Mouse (Mus musculus) adrenal gland, postnatal 4 days (tissue): ENCODE results near the gene Id2. TPM values are rescaled to one million over a fixed set of nuclear protein-coding genes. Genes with fewer than 3 reads are reported as not detected.

ENCODE experiments used
- DNase-seq, 2 experiments: peaks; one replicate each; pipeline ENCODE4 v3.0.0; 2021 to 2022; ENCODE audit warnings: low spot score in 2 of 2, mixed read lengths in 2 of 2
- total RNA-seq, 2 experiments: library from RNA; stranded (reverse); gene quantifications; 2 replicates each; pipeline ENCODE4 v1.2.3; 2021

The Id2 gene
- total RNA-seq, 2 experiments from 2014 or later: 463 to 511 TPM

DNA sequence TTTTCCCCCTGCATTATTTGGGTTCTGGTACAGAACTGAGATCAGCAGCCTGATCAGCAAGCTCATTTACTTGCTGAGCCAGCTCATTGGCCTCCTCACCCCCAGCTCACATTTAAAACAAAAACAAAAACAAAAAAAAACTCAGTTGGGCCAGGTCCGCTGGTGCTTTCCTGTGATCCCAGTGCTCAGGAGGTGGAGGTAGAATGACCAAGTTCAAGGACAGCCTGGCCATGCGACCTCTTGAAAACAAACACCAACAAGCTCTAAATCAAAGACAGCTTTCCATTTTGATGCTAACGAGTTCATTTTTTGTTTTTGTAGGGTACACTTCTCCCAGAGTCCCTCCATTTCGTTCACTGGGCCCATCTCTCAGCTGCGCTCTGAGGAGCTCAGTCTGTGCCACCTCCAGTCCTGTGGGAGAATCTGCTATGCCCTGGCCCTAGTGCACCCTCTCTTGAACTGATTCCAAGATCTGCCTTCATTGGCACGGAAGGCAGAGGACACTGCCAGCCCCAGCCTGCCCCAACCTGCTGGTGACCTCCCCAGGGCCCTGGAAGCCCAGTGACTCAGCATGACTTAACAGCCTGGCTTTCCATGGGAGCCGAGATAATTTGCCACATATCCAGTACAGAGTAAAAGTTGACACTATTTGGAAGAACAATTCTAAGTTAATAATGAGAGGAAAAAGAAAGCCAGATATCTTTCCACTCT, 13.2 kb upstream of the Id2 start:
- DNase-seq: no peak

DNA sequence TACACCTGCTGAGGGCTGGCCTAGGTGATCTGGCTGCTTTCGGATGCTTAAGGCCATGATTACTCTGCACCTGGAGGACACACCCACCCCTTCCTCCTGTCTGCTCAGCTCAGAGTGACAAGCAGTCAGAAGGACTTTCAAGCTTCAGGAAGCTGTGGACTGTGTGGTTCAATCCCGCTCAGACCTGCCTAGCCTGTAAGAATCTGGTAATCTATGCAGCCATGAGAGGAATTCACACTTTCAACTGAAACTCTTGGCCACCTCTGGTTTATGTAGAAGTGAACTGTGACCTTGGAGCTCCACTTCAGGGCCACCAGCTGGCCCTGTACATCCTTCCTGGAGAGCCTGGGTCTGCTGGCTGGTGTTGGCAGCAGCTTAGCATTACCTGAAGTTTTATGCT, 11.9 kb upstream of the Id2 start:
- no peak for DNase-seq

DNA sequence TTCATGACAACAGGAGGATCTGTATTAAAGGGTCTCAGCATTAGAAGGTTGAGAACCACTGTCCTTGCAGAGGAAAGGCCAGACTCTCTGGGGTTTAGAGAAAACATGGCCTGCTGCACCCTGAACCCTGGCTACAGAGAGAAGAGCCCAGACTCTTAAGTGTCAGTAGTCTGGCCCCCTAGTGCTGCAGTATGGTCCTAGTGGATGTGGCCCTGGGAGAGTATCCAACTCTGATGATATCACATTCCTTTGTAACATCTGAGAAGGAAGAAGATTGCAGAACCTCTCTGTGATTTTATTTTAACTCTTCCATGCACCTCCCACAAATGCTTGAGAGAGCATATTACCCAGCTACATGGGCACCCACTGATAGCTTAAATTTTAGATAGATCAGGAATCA, 7.6 kb upstream of the Id2 start:
- DNase-seq: no peak

DNA sequence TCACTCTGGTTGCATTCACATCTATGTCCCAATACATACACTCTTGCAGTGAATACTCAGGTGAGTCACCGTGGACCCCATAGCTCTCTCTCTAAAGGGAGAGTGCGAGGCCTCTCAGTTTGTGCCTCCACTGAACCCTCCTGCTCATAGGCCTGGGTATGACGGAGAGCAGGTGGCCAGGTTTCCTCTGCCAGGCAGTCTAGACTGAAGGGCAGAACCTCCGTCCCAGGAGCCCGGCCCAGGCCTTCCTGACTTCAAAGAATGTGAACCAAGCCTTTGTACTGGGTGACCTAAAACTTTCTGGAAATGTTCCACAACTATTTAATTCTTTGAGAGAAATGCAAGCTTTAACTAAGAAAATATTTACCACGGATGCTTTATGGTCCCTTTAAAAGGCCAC, 7.0 kb upstream of the Id2 start:
- DNase-seq: no peak

DNA sequence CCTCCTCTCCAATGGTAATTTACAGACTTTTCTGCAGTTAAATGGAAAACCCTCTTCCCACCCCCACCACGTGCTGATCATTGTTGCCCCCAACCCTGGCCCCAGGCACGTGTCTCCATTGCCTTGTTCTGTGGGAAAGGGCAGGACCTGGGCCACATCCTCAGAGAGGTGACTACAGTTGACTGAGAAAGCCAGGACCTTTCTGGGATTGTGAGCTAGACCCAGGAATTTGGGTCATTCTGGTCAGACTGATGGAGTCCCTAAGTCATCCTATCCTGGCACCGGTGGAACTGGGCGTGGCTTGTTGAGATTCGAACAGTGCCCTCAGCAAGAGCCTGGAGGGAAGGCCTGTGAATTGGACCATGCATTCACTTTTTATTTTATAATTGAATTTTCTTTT, 4.4 kb upstream of the Id2 start:
- DNase-seq: no peak

DNA sequence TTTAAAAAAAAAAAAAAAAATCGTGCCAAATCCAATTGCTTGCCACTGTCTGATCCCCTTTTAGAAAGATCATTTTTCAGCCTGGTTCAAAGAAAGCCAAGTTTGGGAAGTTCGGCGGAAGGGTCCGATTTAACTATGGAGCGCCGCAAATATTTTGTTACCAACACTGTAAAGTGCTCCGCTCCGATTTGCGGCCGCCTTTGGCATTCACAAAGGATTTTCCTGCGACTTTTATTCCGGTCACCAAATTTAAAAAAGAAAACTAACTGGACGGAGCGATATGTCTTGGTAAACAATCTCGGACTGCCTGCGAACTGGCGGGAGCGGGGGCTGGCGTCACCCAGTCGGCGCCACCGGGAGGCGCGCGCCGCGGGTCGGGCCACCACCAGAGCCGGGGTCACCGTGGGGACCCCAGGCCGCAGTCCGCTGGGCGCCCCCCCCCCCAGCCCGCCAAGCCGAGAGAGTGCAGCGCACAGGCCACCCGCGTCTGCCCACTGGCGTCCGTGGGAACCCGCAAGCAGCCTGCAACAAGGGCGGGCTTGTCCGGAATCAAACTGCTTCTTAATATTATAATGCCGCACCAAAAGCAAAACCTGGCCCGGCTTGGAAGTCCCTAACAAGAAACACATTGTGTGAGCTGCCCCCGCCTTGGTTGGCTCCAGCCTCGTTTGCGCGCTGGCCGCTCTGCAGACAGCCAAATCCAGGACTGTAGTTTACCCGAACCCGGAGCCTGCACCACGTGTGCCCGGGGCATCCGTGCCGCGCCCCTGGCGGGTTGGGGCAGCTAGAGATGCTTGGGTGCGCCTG, 3.7 kb upstream of the Id2 start:
- DNase-seq: no peak

DNA sequence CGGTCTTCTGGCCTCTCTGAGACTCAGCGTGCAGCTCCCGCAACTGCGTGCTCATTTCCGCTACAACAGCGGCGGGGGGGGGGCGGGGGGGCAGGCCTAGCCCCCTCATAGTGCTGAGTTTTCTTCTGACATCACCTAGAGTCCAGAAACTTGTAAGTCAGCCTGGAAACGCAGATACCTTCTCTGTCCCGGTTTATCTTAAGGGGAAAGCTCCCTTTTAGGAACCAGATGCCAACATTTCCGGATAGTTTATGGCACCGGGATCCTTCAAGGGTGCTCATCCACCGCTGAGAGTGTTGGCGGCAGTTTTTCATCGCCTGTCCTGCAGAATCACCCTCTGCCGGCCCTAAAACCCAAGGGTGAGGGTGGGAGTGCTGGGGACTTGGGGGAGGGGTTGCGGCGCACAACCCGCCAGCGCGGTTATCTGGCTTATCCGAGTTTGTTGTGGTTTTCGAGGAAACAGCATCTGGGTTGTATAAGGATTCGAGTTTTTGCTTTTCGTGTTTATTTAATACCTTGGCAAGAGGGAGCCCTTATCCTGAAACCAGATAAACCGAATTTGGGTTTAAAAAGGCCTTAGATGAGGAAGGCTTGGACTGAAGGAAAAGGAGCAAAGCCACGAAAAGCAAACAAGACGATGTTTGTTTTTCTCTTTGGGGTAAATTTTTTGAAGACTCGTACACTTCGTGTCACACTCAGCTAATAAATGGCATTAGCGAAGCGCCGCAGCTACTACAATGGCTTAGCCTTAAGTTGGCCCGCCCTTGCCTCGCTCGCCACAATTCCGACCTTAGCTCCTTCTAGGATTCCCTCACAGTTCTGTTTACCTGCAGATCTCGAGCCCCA, 2.8 kb upstream of the Id2 start:
- no peak for DNase-seq

DNA sequence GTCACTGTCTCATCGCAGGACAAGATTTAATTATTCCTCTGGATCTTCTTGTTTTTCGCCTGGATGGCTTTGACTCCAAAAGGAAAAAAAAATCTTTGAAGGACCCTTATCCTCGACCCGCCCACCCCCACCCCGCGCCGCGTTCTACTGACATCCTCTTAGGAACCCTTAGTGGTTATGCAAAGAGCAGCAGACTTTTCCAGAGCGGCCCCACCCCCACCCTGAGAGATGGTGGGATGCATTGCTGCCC, 2.3 kb upstream of the Id2 start:
- no peak for DNase-seq

DNA sequence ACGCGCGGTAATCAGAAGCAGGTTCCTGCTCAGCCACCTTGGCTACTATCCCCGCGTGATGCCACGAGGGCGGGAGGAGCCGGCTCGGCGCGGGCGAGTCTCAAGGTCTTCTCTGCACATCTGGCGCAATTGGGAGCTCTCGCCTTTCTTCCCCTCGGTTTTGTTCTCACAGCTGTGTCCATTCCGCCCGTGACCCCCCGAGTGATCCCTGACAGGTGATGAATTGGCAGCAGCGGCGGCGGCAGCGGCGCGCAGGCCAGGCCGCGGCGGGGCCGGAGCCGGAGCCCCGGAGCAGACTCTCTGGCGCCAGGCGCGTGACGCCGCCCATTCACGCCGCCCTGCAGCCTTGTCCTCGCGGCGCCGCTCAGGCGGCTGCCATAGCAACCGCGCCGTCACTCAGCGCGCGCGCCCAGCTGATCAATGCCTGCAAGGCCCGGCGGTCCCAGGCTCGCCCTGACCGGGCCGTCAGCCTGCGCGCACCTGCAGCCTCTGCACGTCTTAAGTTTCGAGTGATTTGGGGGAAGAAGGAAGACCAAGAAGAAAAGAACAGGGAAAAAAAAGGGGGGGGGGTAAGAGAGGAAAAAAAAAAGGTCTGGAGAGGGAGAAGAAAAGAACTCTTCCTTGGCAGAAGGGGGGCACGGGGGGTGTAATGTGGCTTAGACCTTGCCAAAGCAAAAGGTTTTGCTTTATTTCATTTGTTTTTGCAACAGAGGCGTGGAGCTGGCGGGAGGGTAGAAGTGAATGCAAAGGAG, 1.8 kb upstream of the Id2 start:
- peak; percentile 89 to 91 for DNase-seq

DNA sequence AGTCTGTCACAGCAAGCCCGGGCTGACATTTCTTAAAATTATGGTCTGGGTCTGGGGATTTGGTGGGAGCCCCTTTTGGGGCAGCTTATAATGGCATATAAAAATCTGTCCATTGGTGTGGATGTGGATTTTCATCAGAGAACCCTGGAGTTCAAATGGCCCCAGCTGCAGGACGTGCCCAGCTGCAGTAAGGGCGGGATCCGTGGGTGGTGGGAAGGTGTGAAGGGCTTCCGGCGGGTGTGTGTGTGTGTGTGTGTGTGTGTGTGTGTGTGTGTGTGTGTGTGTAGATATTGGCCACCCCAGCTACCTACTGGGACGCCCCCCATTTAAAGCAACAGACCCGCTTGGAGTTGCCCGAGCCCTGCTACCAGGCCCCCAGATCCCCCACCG, 1.2 kb upstream of the Id2 start:
- no peak for DNase-seq

DNA sequence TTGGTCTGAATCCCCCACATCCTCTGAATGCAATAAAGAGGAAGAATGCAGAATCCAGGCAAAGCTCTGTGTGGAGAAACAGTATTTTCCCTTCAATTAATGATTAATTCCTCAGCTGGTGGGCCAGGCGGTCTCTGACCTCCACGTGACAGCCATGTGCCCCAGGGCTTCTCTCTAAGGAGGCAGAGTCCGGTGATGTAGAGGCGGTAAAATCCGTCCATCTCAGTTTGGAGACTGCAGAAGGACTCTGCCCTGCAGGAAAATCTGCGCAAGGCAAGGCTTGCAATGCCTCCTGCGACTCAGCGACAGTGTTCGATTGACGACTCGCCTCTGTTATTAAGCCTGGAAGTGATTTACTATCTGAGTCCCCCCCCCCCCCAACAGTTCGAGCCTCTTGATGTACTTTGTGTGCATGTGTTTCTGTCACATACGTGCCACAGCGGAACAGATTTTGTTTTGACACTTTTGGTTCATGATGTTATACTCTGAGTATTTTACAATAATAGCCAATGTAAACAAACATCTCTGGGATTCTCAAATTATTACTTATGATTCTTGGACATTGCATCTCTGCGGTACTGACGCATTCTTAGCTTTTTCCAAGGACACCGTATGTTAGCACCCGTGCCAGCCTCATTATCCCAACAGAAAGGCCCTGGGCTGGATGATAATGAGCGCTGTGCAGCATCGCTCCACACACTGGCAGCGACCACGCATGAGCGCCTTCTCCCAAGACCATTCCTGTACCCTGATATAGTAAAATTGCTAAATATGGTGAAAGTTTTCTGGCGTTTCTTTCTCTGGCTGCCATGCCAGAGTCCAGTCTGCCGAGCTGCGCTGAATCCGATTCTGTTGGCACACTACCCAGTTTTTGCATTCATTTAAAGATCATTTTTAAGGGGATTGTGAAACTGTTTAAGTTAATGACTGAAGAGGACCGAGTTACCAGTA, 545 bp upstream of the Id2 start:
- no peak for DNase-seq

DNA sequence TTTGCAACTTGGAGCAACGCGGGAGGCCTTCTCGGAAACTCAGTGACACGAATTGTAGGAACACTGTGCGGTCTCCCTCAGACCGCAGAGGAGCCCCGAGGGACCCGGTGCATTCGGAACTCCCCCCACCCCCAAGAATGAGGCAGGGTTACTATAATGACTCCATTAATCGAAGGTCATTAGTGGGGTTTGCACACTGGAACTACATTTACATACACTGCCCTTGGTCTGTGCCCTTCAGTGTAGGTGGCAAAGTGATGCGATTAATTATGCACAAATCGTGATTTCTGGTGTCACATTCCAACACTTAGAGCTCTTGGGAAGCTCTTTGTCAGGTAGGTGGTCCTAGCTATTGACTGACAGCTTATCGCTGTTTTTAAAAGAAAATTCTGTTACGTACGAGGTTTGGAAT, 294 bp downstream of the Id2 start:
- no peak for DNase-seq

DNA sequence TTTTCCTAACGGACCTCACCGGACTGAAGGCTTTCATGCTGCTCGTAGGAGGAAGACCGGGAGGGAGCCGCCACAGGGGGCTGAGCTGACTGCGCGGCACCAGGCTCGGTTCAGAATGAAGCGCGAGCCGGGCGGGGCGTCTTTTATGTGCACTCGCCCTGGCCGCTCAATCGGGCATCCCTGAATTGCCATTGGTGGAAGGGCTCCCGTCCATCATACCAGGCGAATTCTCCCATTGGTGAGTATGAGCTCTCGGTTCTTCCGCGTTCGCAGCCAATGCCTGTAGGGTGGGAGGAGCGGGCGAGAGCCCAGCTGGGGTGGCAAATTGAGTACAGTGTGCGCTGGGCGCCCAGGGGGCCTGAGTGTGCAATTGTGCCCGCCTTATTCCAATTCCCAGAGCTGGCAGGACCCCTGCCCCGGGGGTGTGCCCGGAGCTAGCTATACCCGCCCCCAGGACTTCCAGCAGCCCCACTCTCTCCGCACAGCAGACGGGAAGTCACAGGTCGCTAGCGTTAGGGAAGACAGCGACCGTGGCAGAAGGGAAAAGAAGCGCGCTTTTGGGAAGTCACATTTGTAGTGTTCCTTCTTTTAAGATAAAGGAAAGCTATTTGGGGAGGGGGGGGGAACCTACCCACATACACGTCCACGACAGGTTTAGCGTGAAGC, 833 bp downstream of the Id2 start:
- DNase-seq: peak; percentile 94 to 96

DNA sequence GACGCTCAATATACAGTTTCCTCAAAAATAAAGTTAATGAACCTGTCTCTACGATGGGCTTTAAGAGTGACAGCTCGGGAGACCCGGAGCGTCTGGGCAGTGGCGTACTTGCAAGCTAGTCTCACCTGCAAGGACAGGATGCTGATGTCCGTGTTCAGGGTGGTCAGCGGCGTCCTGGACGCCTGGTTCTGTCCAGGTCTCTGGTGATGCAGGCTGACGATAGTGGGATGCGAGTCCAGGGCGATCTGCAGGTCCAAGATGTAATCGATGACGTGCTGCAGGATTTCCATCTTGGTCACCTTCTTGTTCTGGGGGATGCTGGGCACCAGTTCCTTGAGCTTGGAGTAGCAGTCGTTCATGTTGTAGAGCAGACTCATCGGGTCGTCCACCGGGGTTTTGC, 1.4 kb downstream of the Id2 start:
- no peak for DNase-seq

DNA sequence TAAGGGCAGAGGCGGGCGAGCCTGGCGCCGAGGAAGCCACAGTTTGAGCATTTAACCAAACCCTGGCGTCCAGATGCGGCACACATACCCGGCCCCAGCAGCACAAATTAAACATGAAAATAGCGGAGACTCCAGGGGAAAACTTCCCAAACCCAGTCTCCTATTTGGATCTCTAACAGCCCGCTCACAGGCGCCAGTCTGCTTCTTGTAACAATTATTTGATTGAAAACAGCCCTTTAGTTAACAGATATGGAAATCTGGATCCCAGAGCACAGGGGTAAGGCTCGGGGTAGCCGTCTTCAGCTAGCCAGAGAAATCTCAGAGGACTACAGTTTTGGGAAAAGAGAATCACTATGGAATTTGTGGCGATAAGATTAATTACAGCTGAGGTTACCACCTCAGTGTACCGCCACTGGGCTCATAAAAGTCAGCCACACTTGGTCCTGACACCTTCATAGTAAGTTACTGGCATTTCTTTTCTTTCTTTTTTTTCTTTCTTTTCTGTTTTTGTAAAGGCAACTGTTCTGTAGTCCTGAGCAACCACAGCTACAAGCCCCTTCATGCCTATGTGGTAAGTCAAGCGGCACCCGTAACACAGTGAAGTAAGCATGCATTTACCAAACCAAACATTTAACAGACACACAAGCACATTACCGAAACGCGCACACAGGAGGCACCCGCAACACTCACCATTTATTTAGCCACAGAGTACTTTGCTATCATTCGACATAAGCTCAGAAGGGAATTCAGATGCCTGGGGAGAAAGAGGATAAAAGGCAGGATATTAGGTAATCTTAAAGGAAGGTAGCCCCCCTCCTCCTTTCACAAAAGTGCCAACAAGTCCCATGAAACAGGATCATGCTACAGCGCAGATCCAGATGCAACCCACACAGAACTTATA, 2.1 kb downstream of the Id2 start:
- no peak for DNase-seq

DNA sequence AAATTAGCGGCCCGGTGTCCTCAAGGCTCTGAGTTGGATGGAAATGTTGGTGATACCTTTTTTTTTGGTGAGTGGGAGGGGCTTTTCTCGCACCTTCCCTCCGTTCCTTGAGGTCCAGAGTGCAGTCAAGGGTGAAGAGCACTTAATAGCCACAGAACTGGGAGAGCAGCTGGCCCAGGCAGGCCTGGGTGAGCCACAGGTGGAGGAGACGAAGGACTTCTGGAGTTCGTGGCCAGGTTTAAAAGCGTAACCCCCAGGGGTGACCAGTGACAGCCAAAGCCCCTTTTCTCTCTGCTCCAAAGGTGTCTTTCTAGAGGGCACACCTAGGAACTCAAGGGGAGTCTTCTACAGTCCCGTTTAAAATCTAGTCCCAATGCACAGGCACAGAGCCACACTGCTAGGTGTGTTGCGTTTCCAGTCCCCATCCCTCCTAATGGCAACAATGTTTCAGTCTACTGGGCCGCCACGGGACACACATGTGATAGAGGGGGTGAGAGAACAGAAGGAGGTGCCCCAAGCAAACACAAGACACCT, 3.6 kb downstream of the Id2 start:
- DNase-seq: no peak

DNA sequence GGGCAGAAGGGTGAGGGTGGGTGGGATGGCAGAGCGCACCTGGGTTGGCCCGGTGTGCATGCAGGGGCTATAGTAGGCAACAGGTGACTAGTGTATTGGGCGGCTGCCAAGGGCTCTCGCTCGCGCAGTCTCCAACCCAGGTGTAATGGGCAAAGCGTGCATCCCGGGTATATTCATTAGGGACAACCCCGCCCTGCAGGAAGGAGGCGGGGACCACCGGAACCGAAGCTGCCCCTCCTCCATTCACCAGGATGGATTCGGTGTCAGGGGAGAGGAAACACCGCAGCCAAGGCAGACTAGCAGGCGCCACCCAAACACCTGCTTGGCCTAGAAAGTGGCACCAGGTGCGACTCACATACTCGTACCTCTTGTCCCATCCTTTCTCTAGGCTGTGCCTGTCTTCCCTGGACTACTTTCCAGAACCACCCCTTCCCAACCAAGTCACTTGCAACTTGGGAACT, 4.2 kb downstream of the Id2 start:
- peak; percentile 39 to 66 for DNase-seq

DNA sequence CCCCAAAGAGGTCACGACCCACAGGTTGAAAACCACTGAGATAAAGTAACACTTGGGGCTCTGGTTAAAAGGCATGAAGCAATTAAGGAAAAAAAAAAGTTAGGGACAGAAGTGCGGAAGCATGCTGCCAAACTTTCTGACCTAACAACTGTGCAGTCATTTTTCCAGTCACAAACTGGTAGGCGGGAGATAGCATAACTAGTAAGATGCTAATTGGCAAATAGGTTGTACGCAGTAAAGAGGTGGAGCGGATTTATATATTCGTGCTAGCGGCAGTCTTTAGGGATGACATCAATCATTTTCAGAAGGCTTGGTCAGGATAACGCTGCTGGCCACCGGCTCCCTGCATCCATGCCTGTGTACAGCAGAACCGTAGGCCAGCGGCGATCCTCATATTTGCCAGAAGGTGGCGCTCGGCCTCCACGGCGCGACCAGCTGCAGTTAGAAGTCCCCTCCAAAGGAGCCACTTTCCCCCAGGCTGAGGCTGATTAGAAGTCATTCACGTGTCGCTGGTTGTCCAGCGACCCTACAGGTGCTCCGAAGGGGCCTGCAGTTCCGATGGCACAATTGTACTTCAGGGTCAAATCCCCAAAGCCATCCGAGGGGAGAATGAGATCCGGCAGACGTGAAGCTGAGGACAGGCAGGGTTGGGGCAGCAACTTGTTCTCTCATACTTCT, 4.8 kb downstream of the Id2 start:
- peak; percentile 82 to 88 for DNase-seq
